Mouse (Mus musculus) hematopoietic stem cell, adult 5-6 weeks (primary cell): ENCODE data around the gene Rprd1b. TPM values are rescaled to one million over a fixed set of nuclear protein-coding genes. Genes with fewer than 3 reads are reported as not detected.

Source experiments
- ATAC-seq, 2 experiments: fragments of 125-278 bp in 1 of 2; replicated peaks in 1 of 2; 2 replicates each; pipeline ENCODE4 v1.8.0; 2016 to 2017; ENCODE audit warnings: inconsistent platforms in 2 of 2, mild to moderate bottlenecking in 2 of 2, moderate number of reproducible peaks in 2 of 2, low read depth in 1 of 2, moderate TSS enrichment in 1 of 2; ENCODE audit not compliant: low FRiP score in 2 of 2, poor library complexity in 2 of 2, severe bottlenecking in 2 of 2, insufficient read depth in 1 of 2, low TSS enrichment in 1 of 2
- total RNA-seq: library from RNA; stranded (forward); fragments of 172-1452, 232-1000 nt; gene quantifications from 2 replicates; pipeline ENCODE4 v1.2.3, GENCODE M21; 2017

Rprd1b gene
- total RNA-seq, 1 experiment from 2014 or later: 40.9 TPM

- no peak for ATAC-seq
Measured at GRCm38 (mm10) chr2:158067260-158067824, 39.0 kb downstream of the Rprd1b start.

DNA sequence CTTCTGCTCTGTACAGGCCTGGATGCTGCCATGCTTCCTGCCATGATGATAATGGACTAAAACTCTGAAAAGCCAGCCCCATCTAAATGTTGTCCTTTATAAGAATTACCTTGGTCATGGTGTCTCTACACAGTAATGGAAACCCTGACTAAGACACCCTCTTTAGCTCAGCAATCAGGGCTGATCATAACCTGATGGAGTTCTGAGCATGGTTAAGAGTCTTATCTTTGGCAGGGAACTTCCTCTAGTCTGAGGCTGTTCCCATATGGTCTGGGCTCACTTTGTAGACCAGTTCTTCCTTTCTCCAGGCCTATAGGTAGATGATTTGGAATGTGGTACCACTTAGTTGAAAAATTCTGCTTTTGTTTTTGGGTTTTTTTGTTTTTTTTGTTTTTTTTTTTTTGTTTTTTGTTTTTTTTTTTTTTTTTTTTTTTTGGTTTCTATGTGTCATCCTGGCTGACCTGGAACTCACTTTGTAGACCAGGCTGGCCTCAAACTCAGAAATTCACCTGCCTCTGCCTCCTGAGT, 40.2 kb downstream of the Rprd1b start:
- ATAC-seq: no peak

- no peak for ATAC-seq
Measured at GRCm38 (mm10) chr2:158070885-158071632, 42.8 kb downstream of the Rprd1b start.

GRCm38 (mm10) chr2:158071633-158071995, 43.3 kb downstream of the Rprd1b start:
- no peak for ATAC-seq

DNA sequence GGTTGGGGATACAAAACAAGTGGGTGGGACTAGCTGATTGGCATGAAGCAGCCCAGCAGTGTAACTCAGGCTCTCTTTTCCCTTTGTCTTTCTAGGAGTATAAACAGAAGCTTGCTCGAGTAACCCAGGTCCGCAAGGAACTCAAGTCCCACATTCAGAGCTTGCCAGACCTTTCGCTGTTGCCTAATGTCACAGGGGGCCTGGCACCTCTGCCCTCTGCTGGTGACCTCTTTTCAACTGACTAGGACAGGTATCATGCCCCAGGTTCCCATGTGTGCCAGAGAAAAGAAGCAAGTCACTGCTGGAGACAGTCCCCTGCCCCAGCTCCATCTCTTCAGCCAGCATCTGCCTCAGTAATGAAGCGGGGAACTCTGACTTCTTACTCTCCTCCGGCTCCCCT, 46.5 kb downstream of the Rprd1b start:
- ATAC-seq: no peak

- ATAC-seq: peak; percentile 39 to 51
Measured at GRCm38 (mm10) chr2:158076690-158077089, 48.4 kb downstream of the Rprd1b start.

DNA sequence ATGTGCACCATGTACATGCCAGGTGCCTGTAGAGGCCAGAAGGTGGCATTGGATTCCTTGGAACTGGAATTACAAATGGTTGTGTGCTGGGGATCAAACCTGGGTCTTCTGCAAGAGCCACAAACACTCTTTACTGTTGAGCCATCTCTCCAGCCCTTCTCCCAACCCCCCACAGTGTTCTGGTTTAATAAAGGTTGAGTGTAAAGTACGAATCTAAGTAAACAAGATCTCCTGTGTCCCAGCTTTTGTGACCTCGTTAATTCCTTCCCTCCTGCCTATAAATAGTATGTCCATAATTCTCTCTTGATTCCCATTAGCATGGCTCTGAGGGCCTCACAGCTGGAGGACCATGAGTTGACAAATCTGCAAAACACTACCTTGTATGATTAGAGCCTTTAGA, 49.7 kb downstream of the Rprd1b start:
- no peak for ATAC-seq

DNA sequence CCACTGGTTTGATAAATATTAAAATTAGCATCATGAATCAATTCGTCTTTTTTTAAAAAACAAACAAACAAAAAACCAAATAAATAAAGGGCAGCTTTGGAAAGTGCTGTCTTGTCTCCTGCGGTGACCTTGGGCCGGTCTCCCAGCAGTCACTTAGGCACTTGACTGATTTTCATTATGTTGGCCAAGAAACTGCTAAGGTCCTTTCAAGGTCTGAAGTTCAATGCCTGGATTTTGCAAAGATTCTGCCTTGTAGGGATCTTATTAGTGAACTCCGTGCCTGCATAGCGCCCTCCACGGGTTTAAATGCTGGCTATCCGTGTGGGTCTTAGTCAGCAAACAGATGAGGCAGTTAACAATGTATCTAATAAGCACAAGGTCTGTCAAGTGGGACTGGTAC, 50.7 kb downstream of the Rprd1b start:
- ATAC-seq: no peak

DNA sequence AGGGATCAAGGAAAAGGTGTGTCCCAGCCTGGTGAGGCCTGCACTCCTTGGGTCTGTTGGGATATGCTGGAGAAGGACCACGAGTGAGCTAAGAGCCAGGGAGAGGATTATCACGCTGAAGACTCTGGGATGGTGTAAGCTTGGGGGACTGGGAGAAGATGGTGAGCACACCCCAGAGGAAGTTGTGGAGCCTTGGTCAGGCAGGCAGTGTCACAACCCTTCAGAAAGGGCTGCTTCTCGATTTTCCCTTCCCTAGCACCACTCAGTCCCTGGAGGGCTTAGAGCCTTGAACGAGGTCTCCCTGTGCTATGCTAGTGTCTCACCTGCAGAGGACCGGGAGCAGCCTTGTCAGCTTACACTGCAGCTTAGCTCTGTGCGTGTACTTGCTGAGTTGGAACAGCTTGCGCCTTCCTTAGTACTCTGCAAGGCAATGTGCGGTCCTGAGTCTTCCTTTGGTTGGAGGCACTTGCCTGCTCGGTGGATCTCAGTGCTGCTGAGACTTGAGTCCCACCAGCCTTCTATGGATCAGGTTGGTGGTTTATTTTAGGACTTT, 51.6 kb downstream of the Rprd1b start:
- peak in 1 of 2 experiments; percentile 49; a peak in 1 of 4 replicates for ATAC-seq

DNA sequence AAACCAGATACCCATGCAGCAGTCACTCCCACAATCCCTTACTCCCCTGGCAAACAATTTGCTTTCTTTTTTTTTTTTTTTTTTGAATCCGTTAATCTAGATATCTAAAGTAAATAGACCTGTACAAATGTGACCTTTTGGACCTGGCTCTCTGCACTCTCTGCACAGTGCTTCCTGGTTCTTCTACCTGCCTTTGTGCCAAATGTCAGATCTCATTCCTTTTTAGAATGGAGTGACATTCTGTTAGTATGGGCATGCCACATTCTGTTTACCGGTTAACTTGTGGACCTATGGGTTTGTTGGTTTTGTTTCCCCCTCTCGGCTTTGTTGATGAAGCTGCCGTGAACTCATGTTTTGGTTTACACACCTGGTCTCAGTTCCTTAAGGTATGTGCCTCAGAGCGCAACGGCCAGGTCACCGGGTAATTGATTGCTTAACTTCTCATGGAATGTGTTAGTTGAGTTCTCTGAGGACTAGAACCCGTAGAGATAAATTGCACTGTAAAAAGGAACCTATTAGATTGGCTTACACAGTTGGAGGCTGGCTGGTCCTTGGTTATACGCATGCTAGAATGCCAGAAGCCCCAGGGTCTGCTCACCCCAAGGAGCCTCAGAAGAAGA, 52.4 kb downstream of the Rprd1b start:
- ATAC-seq: no peak

- ATAC-seq: no peak
Measured at GRCm38 (mm10) chr2:158084486-158084885, 56.2 kb downstream of the Rprd1b start.

DNA sequence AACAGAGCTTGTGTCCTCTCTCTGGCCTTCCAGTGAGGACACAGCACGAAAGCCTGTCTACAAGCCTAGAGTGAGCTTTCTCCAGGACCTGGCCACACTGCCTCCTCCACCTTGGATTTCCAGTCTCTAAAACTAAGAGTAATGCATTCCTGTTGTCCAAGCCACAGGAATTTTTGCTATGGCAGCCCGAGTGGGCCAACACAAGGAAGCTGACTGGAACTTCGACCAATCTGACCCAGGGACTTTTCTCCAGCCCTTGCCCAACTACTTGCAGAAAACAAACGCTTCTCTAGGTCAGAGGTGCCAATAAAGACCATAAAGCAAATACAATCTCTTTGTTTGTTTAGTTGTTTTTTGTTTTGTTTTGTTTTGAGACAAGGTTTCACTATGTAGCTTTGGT, 61.8 kb downstream of the Rprd1b start:
- no peak for ATAC-seq

- ATAC-seq: peak; percentile 32 to 39; a peak in 2 of 4 replicates
Measured at GRCm38 (mm10) chr2:158093345-158093744, 65.0 kb downstream of the Rprd1b start.

- ATAC-seq: no peak
Measured at GRCm38 (mm10) chr2:158094300-158094699, 66.0 kb downstream of the Rprd1b start.

DNA sequence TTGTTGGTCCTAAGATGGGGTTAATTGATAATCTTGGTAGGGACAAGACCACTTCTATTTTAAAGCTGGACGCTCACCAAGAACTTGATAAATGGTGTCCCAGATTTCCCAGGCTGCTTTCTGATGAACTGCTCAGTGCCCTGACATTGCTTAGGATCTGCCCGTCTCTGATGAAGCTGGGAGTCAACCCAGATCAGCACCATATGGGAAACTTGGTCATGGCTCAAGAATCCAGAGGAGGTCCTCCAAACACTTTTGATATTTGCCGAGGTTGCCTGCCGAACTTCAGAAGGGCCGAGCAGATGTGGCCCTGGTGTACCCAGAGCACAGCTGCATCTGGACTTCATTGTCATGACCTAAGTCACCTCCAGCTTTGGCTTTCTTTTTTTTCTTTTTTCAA, 66.5 kb downstream of the Rprd1b start:
- ATAC-seq: no peak

DNA sequence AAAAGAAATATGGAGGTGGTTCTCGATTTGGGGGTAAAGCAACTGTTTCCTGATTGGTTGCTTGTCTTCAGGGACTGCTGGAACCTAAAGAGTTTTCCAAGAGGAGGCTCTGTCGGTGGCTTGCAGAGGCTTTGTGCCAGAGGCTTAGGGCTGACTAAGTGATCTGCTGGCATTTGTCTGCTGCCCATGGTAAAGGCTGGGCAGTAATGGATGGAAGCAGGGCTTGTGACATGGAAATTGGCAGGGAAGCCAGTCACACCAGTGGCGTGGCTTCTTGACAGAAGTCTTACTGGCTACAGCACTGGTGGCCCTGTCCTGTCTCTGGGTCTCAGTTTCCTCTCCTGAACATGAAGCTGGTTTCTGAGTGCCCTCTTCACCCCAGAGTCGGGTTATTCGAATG, 68.8 kb downstream of the Rprd1b start:
- ATAC-seq: no peak

DNA sequence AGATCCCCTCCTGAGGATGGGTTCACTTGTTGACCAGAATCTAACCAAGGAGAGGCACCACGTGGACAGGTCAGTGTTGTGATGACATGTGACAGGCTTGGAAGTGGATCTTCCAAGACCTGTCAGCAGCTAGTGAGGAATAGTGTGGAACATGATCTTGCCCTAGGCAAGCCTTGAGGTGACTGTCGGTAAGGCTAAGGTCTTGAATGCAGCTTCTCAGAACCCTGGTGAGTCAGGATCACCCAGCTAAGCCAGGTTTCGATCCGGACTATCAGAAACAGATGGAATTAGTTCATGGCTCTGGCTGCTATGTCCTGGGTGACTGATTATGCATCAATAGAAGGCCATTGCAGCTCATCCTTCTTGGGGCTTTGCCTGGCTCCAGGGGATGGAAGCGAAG, 70.4 kb downstream of the Rprd1b start:
- no peak for ATAC-seq

DNA sequence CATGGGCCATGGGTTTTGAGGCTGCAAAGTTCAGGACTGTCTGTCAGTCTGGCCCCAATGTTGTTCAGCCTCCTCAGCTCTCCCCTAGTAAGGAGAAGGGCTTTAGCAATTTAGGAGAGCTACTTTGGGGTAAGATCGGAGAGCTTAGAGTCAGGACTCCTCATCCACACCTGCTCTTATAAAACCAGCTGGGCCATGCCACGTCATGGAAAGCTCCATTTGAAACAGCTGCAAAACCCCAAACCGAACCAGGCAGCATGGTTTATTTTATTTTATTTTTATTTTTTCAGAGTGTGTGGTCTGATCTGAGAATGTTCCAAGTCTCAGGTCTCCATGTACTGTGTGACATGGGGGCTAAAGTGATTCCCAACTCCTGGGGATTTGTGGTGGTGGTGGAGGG, 71.2 kb downstream of the Rprd1b start:
- ATAC-seq: no peak
